20 mouse cellular contexts compared by ENCODE assay signal in the genomic region with DNA sequence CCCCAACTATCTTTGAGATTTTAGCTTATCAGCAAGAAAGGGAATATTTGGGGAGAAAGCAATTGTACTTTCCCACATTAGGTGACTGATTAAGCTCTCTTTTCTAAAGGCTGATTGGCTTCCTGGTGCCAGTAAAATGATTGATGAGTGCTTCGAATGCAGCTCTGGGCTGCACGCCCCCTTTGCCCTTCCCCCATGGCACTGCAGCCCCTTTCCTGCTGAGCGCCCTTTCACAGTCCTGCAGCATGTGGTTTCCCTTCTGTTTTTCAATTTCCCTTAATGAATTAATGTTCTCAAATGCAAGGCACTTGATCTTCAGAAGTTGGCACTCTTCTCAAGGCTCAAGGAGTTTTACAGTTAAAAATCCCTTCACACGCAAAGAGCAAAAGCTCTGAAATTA. TPM values are rescaled to one million over a fixed set of nuclear protein-coding genes. Genes with fewer than 3 reads are reported as not detected.
DNase-seq lines count a peak whose midpoint lies in the region; ATAC-seq and TF ChIP-seq lines count a peak whose summit lies in the region.
"Had no signal": no experiment of that assay in that cellular context is flagged by ENCODE, and none has a peak within 500 bp of the region (broad histone marks: within the 10 kb centered on the region; RNA-seq: fewer than 3 reads in every experiment).

No protein-coding gene starts in this region.

- peak; percentile 61 for DNase-seq in forebrain, embryonic 11.5 days (ENCODE audit: low spot score)
- no peak for DNase-seq in forebrain, embryonic 10.5 days (ENCODE audit: extremely low spot score, low spot score)
- DNase-seq in embryo, embryonic 10.5 days (ENCODE audit: low spot score), result peak; percentile 74
- peak; percentile 66 for DNase-seq in hindbrain, embryonic 11.5 days (ENCODE audit: low spot score)
- DNase-seq in limb, embryonic 11.5 days (ENCODE audit: low spot score), result peak; percentile 43
- no peak for DNase-seq in left cerebral cortex, adult 9 months (ENCODE audit: low spot score in 2 of 2)
- DNase-seq in cerebellum, adult 9-11 months, result no peak
- no peak for DNase-seq in gastrocnemius, adult 2 months
- DNase-seq: adrenal gland, adult 2 months; cerebellum, postnatal 14 days; gastrocnemius, postnatal 10 days; heart, postnatal 14 days; left cerebral cortex, postnatal 4 days; lung, embryonic 14.5 days had no signal

- H3K27ac ChIP-seq in forebrain, embryonic 11.5 days (ENCODE audit: low read depth, low read length), result no peak overlapping the region
- H3K27ac ChIP-seq in forebrain, embryonic 10.5 days, result no peak overlapping the region
- no peak overlapping the region for H3K27ac ChIP-seq in hindbrain, embryonic 11.5 days (ENCODE audit: low read depth, low read length)
- no peak overlapping the region for H3K27ac ChIP-seq in limb, embryonic 11.5 days (replicated peaks; ENCODE audit: low read depth, low read length)
- H3K27ac ChIP-seq in gastrocnemius, adult 2 months, result no peak overlapping the region
- H3K27ac ChIP-seq: embryonic facial prominence, embryonic 15.5 days; kidney, postnatal 0 days; liver, embryonic 12.5 days; macrophage; midbrain, embryonic 13.5 days had no signal

- H3K9ac ChIP-seq in forebrain, embryonic 11.5 days (ENCODE audit: low read length), result no peak overlapping the region
- no peak overlapping the region for H3K9ac ChIP-seq in hindbrain, embryonic 11.5 days (ENCODE audit: low read depth, low read length)
- no peak overlapping the region for H3K9ac ChIP-seq in limb, embryonic 11.5 days (ENCODE audit: low read length)
- H3K9ac ChIP-seq: embryonic facial prominence, embryonic 15.5 days; liver, embryonic 12.5 days; lung, embryonic 14.5 days; midbrain, embryonic 13.5 days had no signal

- ATAC-seq in forebrain, embryonic 11.5 days (replicated peaks; ENCODE audit: low FRiP score), result peak; percentile 66
- ATAC-seq in hindbrain, embryonic 11.5 days (ENCODE audit: low FRiP score), result peak; percentile 85
- ATAC-seq in limb, embryonic 11.5 days (ENCODE audit: insufficient number of reproducible peaks, low FRiP score, low TSS enrichment, low read depth), result no peak
- ATAC-seq: intestine, embryonic 16.5 days; liver, embryonic 12.5 days; midbrain, embryonic 13.5 days had no signal

- WGBS in forebrain, embryonic 11.5 days, result 3% methylated on average over 4 of the region's 4 CpGs
- 5% methylated on average over 4 of the region's 4 CpGs for WGBS in forebrain, embryonic 10.5 days
- under 1% methylated on average over 4 of the region's 4 CpGs for WGBS in hindbrain, embryonic 11.5 days
- 3% methylated on average over 4 of the region's 4 CpGs for WGBS in limb, embryonic 11.5 days

- TF ChIP-seq CTCF in gastrocnemius, adult 2 months (IDR thresholded peaks at IDR 0.05), result no peak

- H3K27me3 ChIP-seq in forebrain, embryonic 11.5 days (ENCODE audit: control insufficient read depth, insufficient read depth, low read length), result no peaks in the 10 kb centered on the region
- H3K27me3 ChIP-seq in forebrain, embryonic 10.5 days (ENCODE audit: poor library complexity, severe bottlenecking), result no peaks in the 10 kb centered on the region
- H3K27me3 ChIP-seq in hindbrain, embryonic 11.5 days (ENCODE audit: control insufficient read depth, insufficient read depth, low read length), result no peaks in the 10 kb centered on the region
- H3K27me3 ChIP-seq in limb, embryonic 11.5 days (ENCODE audit: control insufficient read depth, insufficient read depth, low read length), result no peaks in the 10 kb centered on the region
- H3K27me3 ChIP-seq: embryonic facial prominence, embryonic 15.5 days; liver, embryonic 12.5 days; midbrain, embryonic 13.5 days had no signal

- intact Hi-C loops in gastrocnemius, adult 2 months (cut with DNase I), result no loop called here

- H3K9me3 ChIP-seq in forebrain, embryonic 11.5 days (ENCODE audit: control insufficient read depth, low read length), result no peaks in the 10 kb centered on the region
- H3K9me3 ChIP-seq in forebrain, embryonic 10.5 days, result no peaks in the 10 kb centered on the region
- no peaks in the 10 kb centered on the region for H3K9me3 ChIP-seq in hindbrain, embryonic 11.5 days (ENCODE audit: control insufficient read depth, low read length)
- no peaks in the 10 kb centered on the region for H3K9me3 ChIP-seq in limb, embryonic 11.5 days (ENCODE audit: control insufficient read depth, low read length)
- H3K9me3 ChIP-seq: embryonic facial prominence, embryonic 15.5 days; liver, embryonic 12.5 days; midbrain, embryonic 13.5 days had no signal

- H3K4me1 ChIP-seq in forebrain, embryonic 11.5 days (replicated peaks; ENCODE audit: control insufficient read depth, insufficient read depth, low read length), result 0 out of 2 replicates have a peak, but pooled peaks cover 2% of the 10 kb centered on the region
- peaks cover 45% of the 10 kb centered on the region for H3K4me1 ChIP-seq in forebrain, embryonic 10.5 days
- no peaks in the 10 kb centered on the region for H3K4me1 ChIP-seq in hindbrain, embryonic 11.5 days (replicated peaks; ENCODE audit: control insufficient read depth, insufficient read depth, low read length)
- H3K4me1 ChIP-seq in limb, embryonic 11.5 days (ENCODE audit: control insufficient read depth, insufficient read depth, low read length), result peaks cover 4% of the 10 kb centered on the region; the same call in 1 of the 2 replicates
- H3K4me1 ChIP-seq: embryonic facial prominence, embryonic 15.5 days had no signal

- H3K36me3 ChIP-seq in forebrain, embryonic 11.5 days (ENCODE audit: control insufficient read depth, insufficient read depth, low read length), result no peaks in the 10 kb centered on the region
- no peaks in the 10 kb centered on the region for H3K36me3 ChIP-seq in forebrain, embryonic 10.5 days (replicated peaks)
- H3K36me3 ChIP-seq in hindbrain, embryonic 11.5 days (ENCODE audit: control insufficient read depth, insufficient read depth, low read length), result no peaks in the 10 kb centered on the region
- no peaks in the 10 kb centered on the region for H3K36me3 ChIP-seq in limb, embryonic 11.5 days (ENCODE audit: control insufficient read depth, insufficient read depth, low read length)
- H3K36me3 ChIP-seq: embryonic facial prominence, embryonic 15.5 days; liver, embryonic 12.5 days; midbrain, embryonic 13.5 days had no signal

- H3K4me2 ChIP-seq in forebrain, embryonic 11.5 days (ENCODE audit: low read depth, low read length, severe bottlenecking), result no peak overlapping the region
- H3K4me2 ChIP-seq in hindbrain, embryonic 11.5 days (replicated peaks; ENCODE audit: low read depth, low read length), result no peak overlapping the region
- H3K4me2 ChIP-seq in limb, embryonic 11.5 days (ENCODE audit: low read depth, severe bottlenecking), result no peak overlapping the region
- H3K4me2 ChIP-seq: embryonic facial prominence, embryonic 15.5 days; liver, embryonic 12.5 days; lung, embryonic 14.5 days; midbrain, embryonic 13.5 days had no signal

- no peak overlapping the region for H3K4me3 ChIP-seq in forebrain, embryonic 11.5 days (ENCODE audit: low read depth, low read length)
- no peak overlapping the region for H3K4me3 ChIP-seq in forebrain, embryonic 10.5 days
- no peak overlapping the region for H3K4me3 ChIP-seq in hindbrain, embryonic 11.5 days (ENCODE audit: low read depth, low read length)
- H3K4me3 ChIP-seq in limb, embryonic 11.5 days (ENCODE audit: low read depth, low read length), result no peak overlapping the region
- no peak overlapping the region for H3K4me3 ChIP-seq in gastrocnemius, adult 2 months
- H3K4me3 ChIP-seq: embryonic facial prominence, embryonic 15.5 days; liver, embryonic 12.5 days; midbrain, embryonic 13.5 days had no signal

RNA-seq across cellular contexts. Expression of gene Nr6a1, which starts 12.5 kb away (rescaled TPM):
- polyA plus RNA-seq in forebrain, embryonic 11.5 days (2014; fragmentation: Nextera tagmentation; extraction: Ambion mirVana), result 2.9 and 3.1 TPM in 2 replicates
- polyA plus RNA-seq in forebrain, embryonic 10.5 days (2016; fragmentation: Nextera tagmentation; extraction: Ambion mirVana), result 4.2 and 4.8 TPM in 2 replicates
- polyA plus RNA-seq in hindbrain, embryonic 11.5 days (2014; fragmentation: Nextera tagmentation; extraction: Ambion mirVana), result 5.0 and 6.6 TPM in 2 replicates
- polyA plus RNA-seq in limb, embryonic 11.5 days (2014; fragmentation: Nextera tagmentation; extraction: Ambion mirVana), result 1.3 TPM in 2 replicates
- total RNA-seq in gastrocnemius, adult 2 months (2021), result 1 to 10 TPM; 3.4 to 4.8 TPM

RNA-seq across cellular contexts. Expression of gene Olfml2a, which starts 16.8 kb away (rescaled TPM):
- 2.6 TPM in 2 replicates for polyA plus RNA-seq in forebrain, embryonic 11.5 days (2014; fragmentation: Nextera tagmentation; extraction: Ambion mirVana)
- polyA plus RNA-seq in forebrain, embryonic 10.5 days (2016; fragmentation: Nextera tagmentation; extraction: Ambion mirVana), result 1.2 and 1.7 TPM in 2 replicates
- polyA plus RNA-seq in hindbrain, embryonic 11.5 days (2014; fragmentation: Nextera tagmentation; extraction: Ambion mirVana), result 1.6 and 2.5 TPM in 2 replicates
- polyA plus RNA-seq in limb, embryonic 11.5 days (2014; fragmentation: Nextera tagmentation; extraction: Ambion mirVana), result 2.7 and 3.4 TPM in 2 replicates
- total RNA-seq in gastrocnemius, adult 2 months (2021), result 1 to 10 TPM; 4.2 to 6.6 TPM
- polyA plus RNA-seq: macrophage had no signal

Comparison
In these comparisons a context has a peak if more than half of its experiments do, and no peak if none do; other contexts are left out.
1. DNase-seq: peak in forebrain, embryonic 11.5 days (single experiment), embryo, embryonic 10.5 days (single experiment), hindbrain, embryonic 11.5 days (single experiment) and limb, embryonic 11.5 days (single experiment); none in forebrain, embryonic 10.5 days (single experiment), left cerebral cortex, adult 9 months (0 of 2), cerebellum, adult 9-11 months (single experiment) and gastrocnemius, adult 2 months (single experiment).